Mouse (Mus musculus) lung, postnatal 14 days (tissue): Measurements from ENCODE around the gene Mrpl43.

Experiments
- DNase-seq: peaks from one replicate; pipeline ENCODE4 v3.0.0; 2021

Gene Mrpl43

DNA sequence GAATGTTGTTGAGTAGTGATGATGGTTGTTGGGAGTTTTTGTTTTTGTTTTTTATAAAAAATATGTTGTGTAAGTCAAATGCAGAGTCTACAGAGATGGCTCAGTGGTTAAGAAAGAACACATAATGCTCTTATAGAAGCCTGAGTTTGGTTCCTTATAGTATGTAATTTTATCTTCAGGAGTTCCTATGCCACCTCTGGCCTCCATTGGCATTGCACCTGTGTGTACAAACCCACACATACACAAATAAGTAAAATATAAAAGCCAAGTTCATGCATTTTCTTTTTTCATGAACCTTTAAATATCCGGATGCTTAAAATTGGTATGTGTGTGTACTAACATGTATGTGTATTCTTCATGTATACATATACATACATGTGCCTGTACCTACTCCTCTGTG is 40.3 kb downstream of the Mrpl43 start:
- no peak for DNase-seq

DNA sequence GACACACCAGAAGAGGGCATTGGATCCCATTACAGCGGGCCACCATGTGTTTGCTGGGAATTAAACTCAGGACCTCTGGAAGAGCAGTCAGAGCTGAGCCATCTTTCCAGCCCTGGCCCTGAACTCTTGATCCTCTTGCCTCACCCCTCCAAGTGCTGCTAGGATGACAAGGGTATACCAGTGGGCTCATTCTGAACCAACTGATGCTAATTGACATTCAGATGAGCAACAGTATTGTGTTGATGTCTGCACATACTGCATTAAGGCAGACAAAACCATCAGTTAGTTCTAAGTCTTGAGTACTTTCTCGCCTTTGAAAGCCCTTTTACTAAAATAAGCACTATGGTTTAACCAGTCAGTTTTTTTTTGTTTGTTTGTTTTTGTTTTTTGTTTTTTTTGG is 46.6 kb downstream of the Mrpl43 start:
- no peak for DNase-seq
